Mouse (Mus musculus): ENCODE measurements around the gene Gal3st4.

GRCm38 (mm10) chr5:138233778-138234177 is 38.9 kb downstream of the Gal3st4 start:
- TF ChIP-seq CTCF (IDR thresholded peaks at IDR 0.05; ENCODE audit: extremely low read depth, insufficient read depth, insufficient read length, insufficient replicate concordance) (no peak), POLR2A (IDR thresholded peaks at IDR 0.05; ENCODE audit: low read depth, low read length) (no peak)
